Mouse (Mus musculus): Measurements from ENCODE around the gene Cnn2.

- TF ChIP-seq CTCF (IDR thresholded peaks at IDR 0.05; ENCODE audit: insufficient read depth, low read length) (no peak), POLR2A (IDR thresholded peaks at IDR 0.05; ENCODE audit: borderline replicate concordance, extremely low read depth, low read depth, low read length) (no peak)
Measured at GRCm38 (mm10) chr10:80030191-80030590, 41.8 kb downstream of the Cnn2 start.
